Mouse (Mus musculus): ENCODE measurements around the gene Gatad2a.

The Gatad2a gene

GRCm38 (mm10) chr8:69874654-69875053 is 121.5 kb downstream of the Gatad2a start:
- no peak for DNase-seq (ENCODE audit: low spot score)

GRCm38 (mm10) chr8:69874155-69874554 is 122.0 kb downstream of the Gatad2a start:
- peak; percentile 62 for DNase-seq (ENCODE audit: low spot score)

GRCm38 (mm10) chr8:69870907-69871306 is 125.3 kb downstream of the Gatad2a start:
- no peak for DNase-seq (ENCODE audit: low spot score)

GRCm38 (mm10) chr8:69870003-69870765 is 126.0 kb downstream of the Gatad2a start:
- no peak for DNase-seq (ENCODE audit: low spot score)

- DNase-seq (ENCODE audit: low spot score), result no peak
Measured at GRCm38 (mm10) chr8:69867696-69868326, 128.4 kb downstream of the Gatad2a start.

- no peak for DNase-seq (ENCODE audit: low spot score)
Measured at GRCm38 (mm10) chr8:69864180-69864579, 132.0 kb downstream of the Gatad2a start.

GRCm38 (mm10) chr8:69863387-69864020 is 132.7 kb downstream of the Gatad2a start:
- no peak for DNase-seq (ENCODE audit: low spot score)

GRCm38 (mm10) chr8:69861251-69861650 is 134.9 kb downstream of the Gatad2a start:
- DNase-seq (ENCODE audit: low spot score), result no peak

- no peak for DNase-seq (ENCODE audit: low spot score)
Measured at GRCm38 (mm10) chr8:69860807-69861206, 135.4 kb downstream of the Gatad2a start.

All from c-Kit-positive CD71-positive TER-119-positive erythroid progenitor cells, embryonic 14.5 days (primary cell).